Mouse (Mus musculus) small intestine, adult 2 months (tissue): ENCODE data around the gene C2cd3. TPM values are rescaled to one million over a fixed set of nuclear protein-coding genes. Genes with fewer than 3 reads are reported as not detected.

Experiments
- H3K27ac ChIP-seq: fragments of 200-500 bp; 2 replicates; pipeline ENCODE4 v1.5.1; 2012; ENCODE audit warnings: low read depth, low read length, control low read depth, inconsistent platforms; ENCODE audit not compliant: insufficient read depth
- H3K27me3 ChIP-seq: fragments of 200-500 bp; 2 replicates; pipeline ENCODE4 v1.6.1; 2012; ENCODE audit warnings: mild to moderate bottlenecking, moderate library complexity, low read length, inconsistent platforms; ENCODE audit not compliant: control insufficient read depth, insufficient read depth
- H3K36me3 ChIP-seq: fragments of 200-500 bp; 2 replicates; pipeline ENCODE4 v1.6.1; 2012; ENCODE audit warnings: mild to moderate bottlenecking, low read length, control low read depth, inconsistent platforms; ENCODE audit not compliant: control insufficient read depth, insufficient read depth
- H3K4me1 ChIP-seq: fragments of 200-500 bp; 2 replicates; pipeline ENCODE4 v1.6.1; 2012; ENCODE audit warnings: low read length, inconsistent platforms, mixed read lengths; ENCODE audit not compliant: control insufficient read depth, insufficient read depth, insufficient read length
- H3K4me3 ChIP-seq: fragments of 200-500 bp; 2 replicates; pipeline ENCODE4 v1.5.1; 2012; ENCODE audit warnings: low read depth, mild to moderate bottlenecking, control low read depth, inconsistent platforms, low read length, moderate library complexity
- CTCF ChIP-seq: fragments of 200-500 bp; IDR thresholded peaks from 2 replicates; pipeline ENCODE4 v1.5.1; 2012; ENCODE audit warnings: low read depth, mild to moderate bottlenecking, control low read depth, inconsistent platforms, low read length, moderate library complexity, mixed read lengths; ENCODE audit not compliant: insufficient replicate concordance, insufficient read length; ENCODE audit errors: extremely low read depth
- POLR2A ChIP-seq: fragments of 200-500 bp; IDR thresholded peaks from 2 replicates; pipeline ENCODE4 v1.6.1; 2012; ENCODE audit warnings: low read depth, mild to moderate bottlenecking, control low read depth, inconsistent platforms, low read length, moderate library complexity
- WGBS: fragments of 180-500 bp; shearing (Covaris S2); methylation state at CpG from one replicate; pipeline ENCODE4 v1.1.7; 2018; 5-methylcytosine and 5-hydroxymethylcytosine counted together
- polyA plus RNA-seq: library from polyadenylated mRNA; depleted of rRNA; stranded (reverse); fragments of >200 nt; gene quantifications from 2 replicates; pipeline ENCODE4 v1.2.3, GENCODE M21; 2012

C2cd3 gene
- polyA plus RNA-seq, 1 experiment: 10.1 TPM

DNA sequence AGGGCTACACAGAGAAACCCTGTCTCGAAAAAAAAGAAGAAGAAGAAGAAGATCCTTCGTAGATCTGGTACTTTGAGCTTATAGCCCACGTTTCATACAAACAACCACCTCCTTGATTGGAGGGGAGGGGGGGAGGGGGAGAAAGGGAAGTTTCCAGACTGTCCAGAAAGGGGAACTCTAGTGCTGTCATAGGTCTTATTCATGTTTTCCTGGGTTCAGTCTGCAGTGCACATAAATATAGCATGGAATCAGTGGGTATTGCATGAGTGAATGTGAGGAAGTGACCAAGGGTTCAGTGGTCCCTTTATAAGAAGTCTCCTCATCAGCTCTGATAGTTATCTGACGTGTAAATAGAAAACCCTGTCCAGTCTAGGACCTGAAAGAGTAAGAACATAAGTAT, 71.7 kb downstream of the C2cd3 start:
- H3K36me3 ChIP-seq: peaks cover 23% of the 10 kb centered on the region
- 72% methylated on average over 4 of the region's 4 CpGs for WGBS

DNA sequence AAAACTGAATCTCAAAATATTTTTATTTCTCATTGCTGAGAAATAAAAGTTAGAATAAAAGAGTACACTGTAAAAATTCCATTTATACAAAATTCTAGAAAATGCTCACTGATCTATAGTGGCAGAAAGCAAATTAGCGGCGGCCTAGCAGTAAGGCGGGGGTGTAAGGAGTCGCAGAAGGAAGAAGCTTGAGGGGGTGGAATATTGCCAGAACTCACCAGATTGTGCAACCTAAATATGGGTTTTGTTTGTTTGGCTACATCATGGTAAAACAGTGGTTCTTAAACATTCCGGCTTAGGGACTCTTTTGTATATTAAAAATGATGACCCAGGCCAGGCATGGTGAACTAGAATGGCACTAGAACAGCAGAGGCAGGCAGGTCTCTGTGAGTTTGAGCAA, 74.2 kb downstream of the C2cd3 start:
- 95% methylated on average over 5 of the region's 5 CpGs for WGBS
- Histone ChIP-seq H3K27me3 (no peaks in the 10 kb centered on the region), H3K27ac (no peak overlapping the region), H3K4me1 (0 out of 2 replicates have a peak, but pooled peaks cover 1% of the 10 kb centered on the region), H3K36me3 (peaks cover 16% of the 10 kb centered on the region), H3K4me3 (no peak overlapping the region)
- TF ChIP-seq POLR2A: no peak
- no peak for TF ChIP-seq CTCF

More for the DNA sequence above, 71.7 kb downstream of the C2cd3 start:
- Histone ChIP-seq H3K4me3 (no peak overlapping the region), H3K4me1 (0 out of 2 replicates have a peak, but pooled peaks cover 1% of the 10 kb centered on the region), H3K27me3 (no peaks in the 10 kb centered on the region), H3K27ac (no peak overlapping the region)
- TF ChIP-seq POLR2A (no peak), CTCF (no peak)

DNA sequence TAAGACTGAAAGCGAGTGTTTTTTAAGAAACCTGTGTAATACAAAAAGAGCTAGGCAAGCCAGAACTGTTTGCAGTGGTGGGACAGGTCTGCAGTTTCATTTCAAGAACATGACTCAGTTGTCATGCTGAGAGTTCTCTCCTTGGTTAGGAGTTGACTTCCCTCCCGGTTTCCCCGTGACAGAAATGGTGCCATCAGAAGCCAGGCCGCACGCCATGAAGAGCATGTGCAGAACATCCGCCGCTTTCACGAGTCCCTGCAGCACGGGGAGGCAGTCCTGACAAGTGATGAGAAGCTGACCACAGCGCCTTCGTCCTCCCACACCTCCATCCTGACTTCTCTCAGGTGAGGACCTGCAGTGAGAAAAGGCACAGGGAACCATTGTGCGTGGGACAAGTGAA, 76.5 kb downstream of the C2cd3 start:
- H3K27me3 ChIP-seq: no peaks in the 10 kb centered on the region
- WGBS: 88% methylated on average over 12 of the region's 12 CpGs
- no peaks in the 10 kb centered on the region for H3K4me1 ChIP-seq
- no peak overlapping the region for H3K4me3 ChIP-seq
- H3K27ac ChIP-seq: peak overlapping the region; percentile 14; the same call in 1 of the 2 replicates
- TF ChIP-seq CTCF (no peak), POLR2A (no peak)
- H3K36me3 ChIP-seq: peaks cover 22% of the 10 kb centered on the region

DNA sequence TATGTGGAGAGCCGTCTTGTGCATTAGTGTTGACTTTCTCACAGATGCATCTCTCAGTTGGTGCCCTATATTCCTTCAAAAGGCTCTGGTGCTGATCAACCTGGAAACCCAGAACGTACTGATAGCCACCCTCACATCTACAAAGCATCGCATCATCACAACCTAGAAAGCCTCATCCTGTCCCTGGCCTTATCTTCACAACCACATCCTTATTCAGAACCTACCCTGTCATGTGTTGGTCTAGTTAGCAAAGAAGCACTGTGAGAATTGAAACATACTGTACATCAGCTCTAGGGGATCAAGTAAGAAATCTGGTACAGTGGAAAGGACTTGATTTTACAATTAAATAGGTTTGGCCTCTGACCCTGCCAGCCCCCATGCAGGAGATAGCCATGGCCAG, 77.0 kb downstream of the C2cd3 start:
- TF ChIP-seq POLR2A (no peak), CTCF (no peak)
- peaks cover 22% of the 10 kb centered on the region for H3K36me3 ChIP-seq
- WGBS: 91% methylated on average over 3 of the region's 3 CpGs
- H3K27ac ChIP-seq: peak overlapping the region; percentile 14; the same call in 1 of the 2 replicates
- H3K4me1 ChIP-seq: no peaks in the 10 kb centered on the region
- no peaks in the 10 kb centered on the region for H3K27me3 ChIP-seq
- H3K4me3 ChIP-seq: no peak overlapping the region

DNA sequence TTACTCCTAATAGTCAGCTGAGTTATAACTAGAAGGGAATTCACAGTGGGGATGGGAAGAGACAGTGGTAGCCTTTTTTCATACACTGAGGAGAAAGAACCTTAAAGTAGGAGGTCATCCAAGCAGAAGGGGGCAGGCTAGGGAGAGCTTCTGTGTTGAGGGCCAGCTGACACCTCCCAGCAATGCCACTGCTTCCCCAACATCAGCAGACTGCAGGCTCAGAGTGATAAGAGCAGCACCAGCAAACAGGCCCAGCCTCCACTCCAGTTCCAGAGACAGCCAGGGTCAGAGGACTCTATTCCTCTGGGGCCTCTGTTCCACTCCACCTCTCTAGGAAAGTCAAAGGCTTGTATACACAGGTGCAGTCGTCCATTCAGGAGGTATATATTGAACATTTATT, 86.1 kb downstream of the C2cd3 start:
- WGBS: 49% methylated on average over 1 of the region's 1 CpGs
- H3K4me3 ChIP-seq: no peak overlapping the region
- H3K36me3 ChIP-seq: peaks cover 22% of the 10 kb centered on the region
- no peak for TF ChIP-seq CTCF
- no peak overlapping the region for H3K27ac ChIP-seq
- H3K27me3 ChIP-seq: no peaks in the 10 kb centered on the region
- H3K4me1 ChIP-seq: peaks cover 8% of the 10 kb centered on the region; the same call in 1 of the 2 replicates

DNA sequence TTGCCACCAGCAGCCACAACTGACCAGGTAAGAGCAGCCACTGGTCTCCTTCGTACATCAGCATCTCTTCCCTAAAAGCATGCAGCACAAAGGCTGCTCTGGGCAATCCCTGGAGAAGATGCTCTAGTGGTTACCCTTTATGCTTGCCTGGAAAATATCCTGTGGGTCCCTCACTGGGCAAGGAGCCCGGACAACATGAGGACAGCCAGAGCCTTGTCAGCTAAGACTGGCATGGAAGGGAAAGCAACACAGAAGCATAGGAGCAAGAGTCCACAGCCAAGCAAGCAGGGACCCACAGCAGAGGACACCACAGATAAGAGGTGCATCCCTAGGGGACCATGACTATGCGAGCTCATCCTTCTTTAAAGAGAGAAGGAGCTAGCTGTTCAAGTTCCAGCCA, 87.8 kb downstream of the C2cd3 start:
- 92% methylated on average over 3 of the region's 3 CpGs for whole genome bisulfite sequencing
- H3K27me3 ChIP-seq: no peaks in the 10 kb centered on the region
- peaks cover 15% of the 10 kb centered on the region for H3K36me3 ChIP-seq
- no peak overlapping the region for H3K27ac ChIP-seq
- no peak for TF ChIP-seq CTCF
- TF ChIP-seq POLR2A: no peak
- H3K4me1 ChIP-seq: peaks cover 16% of the 10 kb centered on the region
- no peak overlapping the region for H3K4me3 ChIP-seq

DNA sequence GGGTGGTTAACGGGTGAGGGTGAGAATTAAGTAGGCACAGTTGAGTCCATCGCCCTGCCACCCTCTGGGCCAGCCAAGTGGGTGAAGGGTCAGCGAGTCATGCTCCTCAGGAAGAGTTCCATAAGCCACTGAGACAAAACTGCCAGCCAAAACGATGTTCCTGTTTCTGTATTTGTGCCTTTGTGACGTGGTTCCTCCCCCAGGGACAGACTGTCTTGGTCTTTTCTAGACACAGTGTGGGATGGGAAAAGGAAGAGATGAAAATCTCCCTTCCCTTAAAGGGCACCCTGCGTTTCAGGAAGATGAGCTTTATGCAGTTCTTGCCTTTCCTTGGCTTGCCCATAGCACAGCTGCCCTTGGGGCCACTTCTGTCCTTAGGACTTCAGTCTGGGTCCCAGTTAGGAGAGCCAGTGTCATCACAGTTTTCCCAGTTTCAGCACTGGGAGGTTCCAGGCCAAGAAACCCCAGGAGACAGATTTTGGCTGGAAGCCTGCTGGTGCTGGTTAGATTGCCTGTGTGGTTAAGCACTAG, 89.7 kb downstream of the C2cd3 start:
- H3K27ac ChIP-seq: peak overlapping the region; percentile 55
- 39% methylated on average over 6 of the region's 6 CpGs for WGBS
- no peak overlapping the region for H3K4me3 ChIP-seq

More for the DNA sequence above, 89.7 kb downstream of the C2cd3 start:
- TF ChIP-seq CTCF: no peak
- no peak for TF ChIP-seq POLR2A
- H3K27me3 ChIP-seq: no peaks in the 10 kb centered on the region
- H3K4me1 ChIP-seq: peaks cover 30% of the 10 kb centered on the region
- H3K36me3 ChIP-seq: peaks cover 8% of the 10 kb centered on the region
